Mouse (Mus musculus) heart, postnatal 0 days (tissue): Measurements from ENCODE around the gene Rgs7. TPM values are rescaled to one million over a fixed set of nuclear protein-coding genes. Genes with fewer than 3 reads are reported as not detected.

ENCODE experiments used
- ATAC-seq: fragments of 200-750 bp; cut with Nextera tagmentation; 2 replicates; pipeline ENCODE4 v1.8.0; 2017; ENCODE audit warnings: low read depth, moderate number of reproducible peaks, moderate library complexity; ENCODE audit not compliant: insufficient read depth
- DNase-seq: peaks from one replicate; pipeline ENCODE4 v3.0.0-alpha.2; 2016; ENCODE audit warnings: low spot score
- H3K27ac ChIP-seq: fragments of 300-500 bp; sonication (generic); 2 replicates; pipeline ENCODE4 v1.5.1; 2014; ENCODE audit warnings: low read depth, mild to moderate bottlenecking
- H3K27me3 ChIP-seq: fragments of 300-500 bp; sonication (generic); 2 replicates; pipeline ENCODE4 v1.6.1; 2014; ENCODE audit warnings: low read length, mixed read lengths; ENCODE audit not compliant: control insufficient read depth, insufficient read depth
- H3K36me3 ChIP-seq: fragments of 300-500 bp; sonication (generic); replicated peaks from 2 replicates; pipeline ENCODE4 v1.6.1; 2014; ENCODE audit warnings: low read length, mixed read lengths; ENCODE audit not compliant: control insufficient read depth, insufficient read depth
- H3K4me1 ChIP-seq: fragments of 300-500 bp; sonication (generic); 2 replicates; pipeline ENCODE4 v1.6.1; 2014; ENCODE audit warnings: antibody characterized with exemption; ENCODE audit not compliant: control insufficient read depth, insufficient read depth
- H3K4me2 ChIP-seq: fragments of 300-500 bp; sonication (generic); 2 replicates; pipeline ENCODE4 v1.6.1; 2014; ENCODE audit warnings: low read depth, mild to moderate bottlenecking, low read length, moderate library complexity
- H3K4me3 ChIP-seq: fragments of 300-500 bp; sonication (generic); 2 replicates; pipeline ENCODE4 v1.5.1; 2014; ENCODE audit warnings: low read depth, low read length
- H3K9ac ChIP-seq: fragments of 300-500 bp; sonication (generic); replicated peaks from 2 replicates; pipeline ENCODE4 v1.6.1; 2014; ENCODE audit warnings: low read depth, low read length, mixed read lengths
- H3K9me3 ChIP-seq: fragments of 300-500 bp; sonication (generic); replicated peaks from 2 replicates; pipeline ENCODE4 v1.6.1; 2016; ENCODE audit warnings: low read length; ENCODE audit not compliant: control insufficient read depth
- CTCF ChIP-seq: IDR thresholded peaks from 2 replicates; pipeline ENCODE4 v1.5.1; 2016; ENCODE audit warnings: antibody characterized with exemption, control low read depth, low read depth
- EP300 ChIP-seq: IDR thresholded peaks from 2 replicates; pipeline ENCODE4 v1.6.1; 2016; ENCODE audit warnings: antibody characterized with exemption, low read depth
- WGBS: fragments of 180-500 bp; shearing (Covaris S2); extraction: QIAGEN DNeasy Blood & Tissue Kit; methylation state at CpG from one replicate; pipeline ENCODE4 v1.1.7; 2014; 5-methylcytosine and 5-hydroxymethylcytosine counted together
- polyA plus RNA-seq: library from polyadenylated mRNA; unstranded; fragments of >200 nt; fragmentation: Nextera tagmentation; extraction: Ambion mirVana; gene quantifications from 2 replicates; pipeline ENCODE4 v1.2.1, GENCODE M21; 2015
- total RNA-seq: library from RNA; depleted of rRNA; stranded (reverse); fragments of >200 nt; gene quantifications from 2 replicates; pipeline ENCODE4 v1.2.3, GENCODE M21; 2014; ENCODE audit warnings: low replicate concordance

The Rgs7 gene
- total and polyA plus RNA-seq, 2 experiments from 2014 or later: 0.34 to 0.55 TPM

DNA sequence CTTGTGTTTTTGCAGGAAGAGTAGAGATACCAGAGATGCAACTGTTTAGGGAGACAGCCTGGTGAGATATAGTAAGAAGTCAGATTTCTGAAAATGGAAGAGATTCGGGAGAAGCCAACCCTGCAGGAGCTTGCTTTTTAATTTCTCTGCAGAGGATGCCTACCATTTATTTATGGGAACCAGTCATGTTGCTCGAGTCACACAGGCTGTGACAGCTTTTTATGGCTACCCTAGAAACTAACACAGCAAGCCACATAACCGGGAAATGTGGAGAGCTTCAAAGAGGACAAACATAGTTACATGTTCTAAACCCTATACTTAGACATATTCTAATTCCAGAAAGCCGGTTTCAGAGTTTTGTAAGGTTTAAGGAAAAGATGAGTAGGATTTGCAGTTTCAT lies 349.2 kb downstream of the Rgs7 start:
- ATAC-seq: no peak
- DNase-seq: no peak
- WGBS: 73% methylated on average over 4 of the region's 4 CpGs
- no peaks in the 10 kb centered on the region for H3K27me3 ChIP-seq
- H3K4me2 ChIP-seq: no peak overlapping the region
- H3K27ac ChIP-seq: no peak overlapping the region
- no peaks in the 10 kb centered on the region for H3K36me3 ChIP-seq
- no peak overlapping the region for H3K4me3 ChIP-seq
- H3K9me3 ChIP-seq: no peaks in the 10 kb centered on the region
- TF ChIP-seq CTCF: no peak
- TF ChIP-seq EP300: no peak
- H3K4me1 ChIP-seq: no peaks in the 10 kb centered on the region
- no peak overlapping the region for H3K9ac ChIP-seq

DNA sequence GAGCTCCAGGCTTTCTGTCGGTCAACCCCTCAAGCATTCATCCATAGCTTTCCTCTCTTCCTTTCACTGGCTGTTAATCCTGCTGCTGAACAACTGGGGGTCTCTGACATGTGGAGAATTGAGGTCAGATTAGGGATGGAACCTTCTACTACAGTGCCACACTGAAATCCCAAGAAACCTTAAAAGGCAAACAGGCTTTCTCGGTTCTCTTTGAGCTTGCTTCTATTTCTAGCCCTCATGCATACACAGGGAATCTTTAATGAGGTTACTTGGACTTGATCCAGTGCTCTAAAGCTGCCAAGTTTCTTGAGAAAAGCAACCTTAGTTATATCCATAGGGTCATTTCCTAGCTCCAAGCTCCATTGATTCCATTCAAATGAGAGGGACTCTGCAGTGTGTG lies 363.8 kb downstream of the Rgs7 start:
- Histone ChIP-seq H3K27ac (0 out of 2 replicates have a peak overlapping the region, but pooled peaks have one; percentile 10), H3K36me3 (no peaks in the 10 kb centered on the region), H3K4me2 (0 out of 2 replicates have a peak overlapping the region, but pooled peaks have one; percentile 0), H3K9me3 (no peaks in the 10 kb centered on the region), H3K27me3 (no peaks in the 10 kb centered on the region), H3K4me1 (0 out of 2 replicates have a peak, but pooled peaks cover 6% of the 10 kb centered on the region), H3K9ac (no peak overlapping the region), H3K4me3 (no peak overlapping the region)
- ATAC-seq (peak; percentile 47; the same call in 1 of the 2 replicates), DNase-seq (peak; percentile 45)
- no peak for TF ChIP-seq CTCF
- no peak for TF ChIP-seq EP300
- 25% methylated on average over 2 of the region's 2 CpGs for WGBS

- Histone ChIP-seq H3K4me1 (0 out of 2 replicates have a peak, but pooled peaks cover 6% of the 10 kb centered on the region), H3K9ac (no peak overlapping the region), H3K36me3 (no peaks in the 10 kb centered on the region), H3K4me3 (no peak overlapping the region), H3K27ac (no peak overlapping the region), H3K9me3 (no peaks in the 10 kb centered on the region), H3K4me2 (no peak overlapping the region), H3K27me3 (no peaks in the 10 kb centered on the region)
- ATAC-seq: no peak
- TF ChIP-seq CTCF (no peak), EP300 (no peak)
- no peak for DNase-seq
- 64% methylated on average over 3 of the region's 3 CpGs for WGBS
These were observed 367.9 kb downstream of the Rgs7 start for GRCm38 (mm10) chr1:175124416-175124815.

GRCm38 (mm10) chr1:175118904-175119555 lies 373.3 kb downstream of the Rgs7 start:
- Histone ChIP-seq H3K36me3 (no peaks in the 10 kb centered on the region), H3K4me3 (no peak overlapping the region), H3K9me3 (no peaks in the 10 kb centered on the region), H3K9ac (no peak overlapping the region), H3K4me1 (no peaks in the 10 kb centered on the region), H3K27ac (no peak overlapping the region), H3K27me3 (no peaks in the 10 kb centered on the region), H3K4me2 (no peak overlapping the region)
- WGBS: 63% methylated on average over 4 of the region's 4 CpGs
- no peak for ATAC-seq
- peak; percentile 8 for DNase-seq
- TF ChIP-seq EP300 (no peak), CTCF (peak; percentile 44)

DNA sequence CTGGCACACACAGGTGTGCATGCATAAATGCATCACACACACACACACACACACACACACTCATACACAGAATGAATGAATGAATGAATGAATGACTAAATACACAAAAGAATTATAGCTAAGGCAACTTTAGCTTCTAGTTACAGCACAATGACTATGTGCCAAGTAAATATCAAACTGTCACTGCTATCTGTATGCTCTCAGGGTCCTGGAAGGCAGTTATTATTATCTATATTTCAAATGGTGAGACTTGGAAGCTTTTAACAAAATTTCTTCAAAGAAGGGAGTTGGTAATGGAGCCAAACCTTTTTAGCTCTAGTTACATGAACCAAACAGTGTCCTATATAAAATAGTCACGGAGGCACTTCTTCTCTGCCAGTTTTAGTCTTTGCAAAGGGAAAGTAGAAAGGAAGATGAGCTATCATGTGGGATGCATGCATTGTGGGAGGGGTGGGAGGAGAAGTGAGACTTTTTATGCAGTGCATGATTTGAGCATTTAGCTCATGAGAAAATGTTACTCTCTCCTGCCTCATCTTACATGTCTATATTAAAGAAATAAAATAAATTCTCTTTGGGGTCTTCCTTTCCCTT lies 383.9 kb downstream of the Rgs7 start:
- H3K36me3 ChIP-seq: no peaks in the 10 kb centered on the region
- TF ChIP-seq CTCF: no peak
- TF ChIP-seq EP300: no peak
- no peak overlapping the region for H3K4me3 ChIP-seq
- no peaks in the 10 kb centered on the region for H3K27me3 ChIP-seq
- 74% methylated on average over 1 of the region's 1 CpGs for WGBS
- H3K9ac ChIP-seq: no peak overlapping the region
- DNase-seq (no peak), ATAC-seq (no peak)
- no peaks in the 10 kb centered on the region for H3K9me3 ChIP-seq
- no peaks in the 10 kb centered on the region for H3K4me1 ChIP-seq
- H3K4me2 ChIP-seq: no peak overlapping the region
- no peak overlapping the region for H3K27ac ChIP-seq
